Mouse (Mus musculus) CH12.LX (cell line): ENCODE data around the gene Bcl2l14. TPM values are rescaled to one million over a fixed set of nuclear protein-coding genes. Genes with fewer than 3 reads are reported as not detected.

Experiments used
- DNase-seq: peaks from one replicate; pipeline ENCODE4 v3.0.0-alpha.2; 2013; ENCODE audit errors: extremely low read depth
- H3K27ac ChIP-seq: 2 replicates; pipeline ENCODE4 v1.5.1; 2012; ENCODE audit warnings: low read depth, mild to moderate bottlenecking, control low read depth, moderate library complexity; ENCODE audit not compliant: insufficient read depth
- H3K27me3 ChIP-seq: replicated peaks from 2 replicates; pipeline ENCODE3; 2012; ENCODE audit warnings: inconsistent platforms
- H3K36me3 ChIP-seq, 2 experiments: replicated peaks in 1 of 2; 2 replicates each; pipeline versions ENCODE3 to v1.6.1; 2012; ENCODE audit warnings: inconsistent platforms in 1 of 2, low read length in 1 of 2, mild to moderate bottlenecking in 1 of 2, mixed read lengths in 1 of 2, moderate library complexity in 1 of 2; ENCODE audit not compliant: control insufficient read depth in 1 of 2, insufficient read depth in 1 of 2
- H3K4me1 ChIP-seq, 2 experiments: 2 replicates each; pipeline ENCODE4 v1.6.1; 2012; ENCODE audit warnings: inconsistent platforms in 1 of 2, moderate library complexity in 1 of 2; ENCODE audit not compliant: insufficient read depth in 2 of 2, control insufficient read depth in 1 of 2
- H3K4me2 ChIP-seq: 2 replicates; pipeline ENCODE4 v1.6.1; 2012; ENCODE audit warnings: low read depth, mild to moderate bottlenecking, control low read depth; ENCODE audit not compliant: poor library complexity, insufficient read depth, severe bottlenecking
- H3K4me3 ChIP-seq, 3 experiments: fragments of 150-350 bp in 1 of 3; sonication (generic) in 1 of 3; replicated peaks in 1 of 3; 2 replicates each; pipeline versions ENCODE3 to v1.5.1; 2011 to 2012; ENCODE audit warnings: low read depth in 2 of 3, low read length in 2 of 3, mild to moderate bottlenecking in 2 of 3, moderate library complexity in 2 of 3, control low read depth in 1 of 3, improper control_type of control experiment in 1 of 3, inconsistent platforms in 1 of 3, mixed read lengths in 1 of 3; ENCODE audit not compliant: poor library complexity in 1 of 3
- H3K79me2 ChIP-seq: replicated peaks from 2 replicates; pipeline ENCODE4 v1.6.1; 2012; ENCODE audit warnings: mild to moderate bottlenecking, moderate library complexity; ENCODE audit not compliant: control insufficient read depth, poor library complexity, insufficient read depth, severe bottlenecking; ENCODE audit errors: extremely low read depth
- H3K9ac ChIP-seq: 2 replicates; pipeline ENCODE4 v1.6.1; 2012; ENCODE audit warnings: low read depth, mild to moderate bottlenecking, control low read depth, moderate library complexity; ENCODE audit not compliant: insufficient read depth
- H3K9me3 ChIP-seq: replicated peaks from 2 replicates; pipeline ENCODE3; 2012; ENCODE audit warnings: low read length, inconsistent platforms, mixed read lengths
- BHLHE40 ChIP-seq: IDR thresholded peaks from 2 replicates; pipeline ENCODE4 v1.6.1; 2011; ENCODE audit warnings: mild to moderate bottlenecking, low read depth, low read length, improper control_type of control experiment
- CHD1 ChIP-seq: IDR thresholded peaks from 2 replicates; pipeline ENCODE4 v1.6.1; 2012; ENCODE audit warnings: low read depth, low read length, improper control_type of control experiment, inconsistent platforms
- CTCF ChIP-seq, 2 experiments: IDR thresholded peaks in 1 of 2; conservative IDR thresholded peaks in 1 of 2; 2 replicates each; pipeline ENCODE4 v1.5.1; 2011 to 2012; ENCODE audit warnings: low read depth in 2 of 2, low read length in 2 of 2, improper control_type of control experiment in 1 of 2, inconsistent platforms in 1 of 2, mild to moderate bottlenecking in 1 of 2, moderate library complexity in 1 of 2
- E2F4 ChIP-seq: IDR thresholded peaks from 2 replicates; pipeline ENCODE4 v1.6.1; 2011; ENCODE audit warnings: low read depth, low read length, improper control_type of control experiment; ENCODE audit not compliant: insufficient replicate concordance
- ELF1 ChIP-seq: IDR thresholded peaks from 2 replicates; pipeline ENCODE4 v1.6.1; 2014; ENCODE audit warnings: low read depth, mild to moderate bottlenecking, inconsistent platforms, low read length, improper control_type of control experiment
- EP300 ChIP-seq: IDR thresholded peaks from 2 replicates; pipeline ENCODE4 v1.6.1; 2011; ENCODE audit warnings: low read length, improper control_type of control experiment
- HCFC1 ChIP-seq: IDR thresholded peaks from 2 replicates; pipeline ENCODE4 v1.6.1; 2012; ENCODE audit warnings: low read depth, mild to moderate bottlenecking, inconsistent platforms, low read length, improper control_type of control experiment
- IRF4 ChIP-seq: IDR thresholded peaks from 2 replicates; pipeline ENCODE4 v1.6.1; 2014; ENCODE audit warnings: low read depth, mild to moderate bottlenecking, inconsistent platforms, low read length, improper control_type of control experiment
- MAZ ChIP-seq: IDR thresholded peaks from 2 replicates; pipeline ENCODE4 v1.6.1; 2012; ENCODE audit warnings: low read depth, mild to moderate bottlenecking, inconsistent platforms, low read length, improper control_type of control experiment, moderate library complexity
- MYC ChIP-seq: IDR thresholded peaks from 2 replicates; pipeline ENCODE4 v1.6.1; 2011; ENCODE audit warnings: low read depth, mild to moderate bottlenecking, improper control_type of control experiment, low read length
- NRF1 ChIP-seq: IDR thresholded peaks from 2 replicates; pipeline ENCODE4 v1.6.1; 2014; ENCODE audit warnings: low read depth, mild to moderate bottlenecking, inconsistent platforms, low read length, improper control_type of control experiment, moderate library complexity
- PAX5 ChIP-seq: IDR thresholded peaks from 2 replicates; pipeline ENCODE4 v1.6.1; 2012; ENCODE audit warnings: low read length, inconsistent platforms, mixed read lengths
- RCOR1 ChIP-seq: conservative IDR thresholded peaks from 2 replicates; pipeline ENCODE4 v1.6.1; 2012; ENCODE audit warnings: low read depth, mild to moderate bottlenecking, inconsistent platforms, low read length, improper control_type of control experiment
- ZMIZ1 ChIP-seq: IDR thresholded peaks from 2 replicates; pipeline ENCODE4 v1.6.1; 2012; ENCODE audit warnings: low read depth, mild to moderate bottlenecking, inconsistent platforms, low read length, improper control_type of control experiment
- dilution Hi-C: fragments of 300-500 bp; cut with MboI; formaldehyde crosslinking; loops from 2 replicates; pipeline ENCODE4 v1.14.3; 2020; ENCODE audit warnings: low sequenced_read_pairs; ENCODE audit not compliant: extremely low pct_unique_long_range_greater_than_20kb, extremely low pct_ligation_motif_present
- in situ Hi-C: fragments of 300-500 bp; cut with MboI; formaldehyde crosslinking; loops from 3 replicates; pipeline ENCODE4 v1.14.3; 2019; ENCODE audit warnings: low sequenced_read_pairs, low pct_ligation_motif_present, low pct_unique_long_range_greater_than_20kb, mixed read lengths
- polyA plus RNA-seq: library from polyadenylated mRNA; unstranded; fragments of >175 nt; gene quantifications from 2 replicates; pipeline ENCODE4 v1.2.1, GENCODE M21; 2012; ENCODE audit warnings: low read depth; ENCODE audit not compliant: insufficient read length
- total RNA-seq, 2 experiments: library from RNA; depleted of rRNA; stranded (reverse); fragments of 300-350 nt in 1 of 2; fragments of >200 nt in 1 of 2; gene quantifications; 2 replicates each; pipeline ENCODE4 v1.2.3; 2012 to 2014

The Bcl2l14 gene
- total and polyA plus RNA-seq, 3 experiments, result 0.93 to 4.4 (median 3.0) TPM

DNA sequence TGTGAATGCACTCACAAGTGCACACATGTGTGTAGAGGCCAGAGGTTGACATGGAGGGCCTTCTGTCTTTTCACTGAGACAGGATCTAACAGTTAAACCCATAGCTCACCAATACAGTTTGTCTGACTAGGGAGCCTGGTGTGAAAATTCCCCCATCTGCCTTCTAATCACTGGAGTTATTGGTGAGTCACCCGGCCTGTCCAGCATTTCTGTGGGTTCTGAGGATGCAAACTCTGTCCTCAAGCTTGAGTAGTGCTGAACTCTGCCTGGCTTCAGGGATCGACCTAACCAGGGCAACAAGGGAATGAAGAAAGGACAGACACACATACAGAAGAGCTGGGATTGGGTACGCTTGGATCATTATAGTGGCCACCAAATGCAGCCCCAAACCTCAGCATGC is 45.6 kb downstream of the Bcl2l14 start:
- peaks cover 0 to 14% of the 10 kb centered on the region in 2 experiments; a peak in 1 of 4 replicates for H3K4me1 ChIP-seq
- DNase-seq, result no peak
- H3K36me3 ChIP-seq, result peaks cover 4 to 17% of the 10 kb centered on the region in 2 experiments
- H3K4me3 ChIP-seq, result no peak overlapping the region
- no peak overlapping the region for H3K9ac ChIP-seq
- dilution Hi-C loops (no loop called here), in situ Hi-C loops (loop anchor here (25.0 kb wide), 1 partner anchor 421 kb away; no protein-coding TSS in a partner anchor)
- H3K27me3 ChIP-seq, result no peaks in the 10 kb centered on the region
- no peak for TF ChIP-seq HCFC1
- H3K79me2 ChIP-seq, result no peaks in the 10 kb centered on the region
- no peak overlapping the region for H3K4me2 ChIP-seq
- no peak overlapping the region for H3K27ac ChIP-seq
- H3K9me3 ChIP-seq, result peaks cover 4% of the 10 kb centered on the region

DNA sequence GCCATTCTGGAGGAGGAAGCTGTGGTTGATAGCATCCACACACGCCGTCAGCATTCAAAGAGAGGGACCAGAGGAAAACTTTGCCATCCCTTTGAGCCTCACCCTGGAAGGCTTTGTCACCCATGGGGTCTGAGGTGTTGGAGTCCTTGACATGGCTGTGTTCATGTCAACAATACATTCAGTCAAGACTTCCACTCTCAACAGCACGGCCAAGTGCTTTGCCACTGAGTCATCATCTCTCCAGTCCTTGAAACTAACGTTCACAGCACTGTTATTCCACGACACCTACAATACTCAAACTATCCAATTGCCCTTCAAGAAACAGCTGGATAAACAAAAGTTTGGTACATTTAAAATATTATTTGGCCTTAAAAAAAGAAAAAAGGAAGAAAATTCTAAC is 46.1 kb downstream of the Bcl2l14 start:
- Histone ChIP-seq H3K79me2 (no peaks in the 10 kb centered on the region), H3K4me2 (no peak overlapping the region), H3K9ac (no peak overlapping the region), H3K4me3 (no peak overlapping the region), H3K4me1 (peaks cover 0 to 11% of the 10 kb centered on the region in 2 experiments; a peak in 1 of 4 replicates), H3K27ac (no peak overlapping the region), H3K27me3 (no peaks in the 10 kb centered on the region), H3K9me3 (peaks cover 4% of the 10 kb centered on the region), H3K36me3 (peaks cover 4 to 22% of the 10 kb centered on the region in 2 experiments)
- no peak for DNase-seq
- in situ Hi-C loops (loop anchor here (25.0 kb wide), 1 partner anchor 420 kb away; no protein-coding TSS in a partner anchor), dilution Hi-C loops (no loop called here)
- TF ChIP-seq CHD1 (no peak), PAX5 (no peak), RCOR1 (no peak), ELF1 (no peak), ZMIZ1 (no peak), MAZ (no peak), EP300 (no peak), NRF1 (no peak), E2F4 (no peak), BHLHE40 (no peak), IRF4 (no peak), CTCF (conservative IDR thresholded peaks at IDR 0.05 in 1 of 2, IDR thresholded peaks at IDR 0.05 in 1 of 2; ENCODE audit: low read depth in 2 of 2, low read length in 2 of 2) (no peak), MYC (no peak)
